In genomic region chr7:73558293-73559169, GRCm38 (mm10) we compare ENCODE assay signal across 8 mouse cellular contexts. TPM values are rescaled to one million over a fixed set of nuclear protein-coding genes. Genes with fewer than 3 reads are reported as not detected.
DNase-seq lines count a peak whose midpoint lies in the region; ATAC-seq and TF ChIP-seq lines count a peak whose summit lies in the region.

No protein-coding gene starts in this region.

- H3K36me3 ChIP-seq in embryonic facial prominence, embryonic 15.5 days, result no peaks in the 10 kb centered on the region
- no peaks in the 10 kb centered on the region for H3K36me3 ChIP-seq in limb, embryonic 14.5 days (ENCODE audit: control insufficient read depth, insufficient read depth, low read length)
- H3K36me3 ChIP-seq in midbrain, postnatal 0 days (ENCODE audit: insufficient read depth, low read length), result no peaks in the 10 kb centered on the region

- H3K4me3 ChIP-seq in bone marrow, adult 2 months (replicated peaks; ENCODE audit: control insufficient read depth, low read depth, low read length), result peak overlapping the region; percentile 75
- peak overlapping the region; percentile 80 for H3K4me3 ChIP-seq in embryonic facial prominence, embryonic 15.5 days (replicated peaks)
- peak overlapping the region; percentile 100 for H3K4me3 ChIP-seq in limb, embryonic 14.5 days (replicated peaks; ENCODE audit: low read length)
- peak overlapping the region; percentile 100 for H3K4me3 ChIP-seq in midbrain, postnatal 0 days (ENCODE audit: low read depth, low read length)

- TF ChIP-seq POLR2A in bone marrow, adult 2 months (IDR thresholded peaks at IDR 0.05; ENCODE audit: borderline replicate concordance, control insufficient read depth, low read depth, low read length), result peak; percentile 100
- peak; percentile 96 for TF ChIP-seq POLR2A in limb, embryonic 14.5 days (IDR thresholded peaks at IDR 0.05; ENCODE audit: borderline replicate concordance, extremely low read depth, insufficient read depth, insufficient read length)

- H3K27me3 ChIP-seq in embryonic facial prominence, embryonic 15.5 days, result no peaks in the 10 kb centered on the region
- H3K27me3 ChIP-seq in limb, embryonic 14.5 days (ENCODE audit: control insufficient read depth, insufficient read depth, low read length), result no peaks in the 10 kb centered on the region
- H3K27me3 ChIP-seq in midbrain, postnatal 0 days (ENCODE audit: insufficient read depth, low read length), result no peaks in the 10 kb centered on the region

- peak; percentile 100 for ATAC-seq in embryonic facial prominence, embryonic 15.5 days (ENCODE audit: insufficient number of reproducible peaks, low FRiP score, low TSS enrichment, low read depth)
- peak; percentile 99 for ATAC-seq in limb, embryonic 14.5 days (ENCODE audit: low FRiP score, low read depth)
- ATAC-seq in midbrain, postnatal 0 days (ENCODE audit: low FRiP score), result peak; percentile 99

- no peaks in the 10 kb centered on the region for H3K9me3 ChIP-seq in embryonic facial prominence, embryonic 15.5 days (replicated peaks)
- H3K9me3 ChIP-seq in limb, embryonic 14.5 days (ENCODE audit: control insufficient read depth, low read length), result no peaks in the 10 kb centered on the region
- H3K9me3 ChIP-seq in midbrain, postnatal 0 days (ENCODE audit: low read length), result no peaks in the 10 kb centered on the region

- TF ChIP-seq CTCF in bone marrow, adult 2 months (IDR thresholded peaks at IDR 0.05; ENCODE audit: control insufficient read depth, insufficient read depth, low read length), result no peak
- TF ChIP-seq CTCF in midbrain, postnatal 0 days (IDR thresholded peaks at IDR 0.05), result no peak

- no peaks in the 10 kb centered on the region; the same call in 1 of the 2 replicates for H3K4me1 ChIP-seq in bone marrow, adult 2 months (ENCODE audit: control insufficient read depth, insufficient read depth, low read length)
- H3K4me1 ChIP-seq in embryonic facial prominence, embryonic 15.5 days, result peaks cover 8% of the 10 kb centered on the region
- H3K4me1 ChIP-seq in limb, embryonic 14.5 days (ENCODE audit: control insufficient read depth, insufficient read depth, low read length), result peaks cover 7% of the 10 kb centered on the region
- H3K4me1 ChIP-seq in midbrain, postnatal 0 days (ENCODE audit: insufficient read depth, low read length), result peaks cover 5% of the 10 kb centered on the region; the same call in 1 of the 2 replicates

- under 1% methylated on average over 59 of the region's 60 CpGs for WGBS in bone marrow, adult 2 months
- whole genome bisulfite sequencing in embryonic facial prominence, embryonic 15.5 days, result under 1% methylated on average over 58 of the region's 60 CpGs
- under 1% methylated on average over 53 of the region's 60 CpGs for WGBS in limb, embryonic 14.5 days
- under 1% methylated on average over 52 of the region's 60 CpGs for WGBS in midbrain, postnatal 0 days

- peak; percentile 100 for DNase-seq in 416B (ENCODE audit: low read depth)
- DNase-seq in heart, adult 8-10 months (ENCODE audit: low spot score), result peak; percentile 100
- DNase-seq in kidney, adult 9 months, result peak; percentile 100
- peak; percentile 100 for DNase-seq in limb, embryonic 14.5 days (ENCODE audit: low spot score)
- DNase-seq in midbrain, postnatal 0 days (ENCODE audit: low spot score), result peak; percentile 100
- DNase-seq in spleen, postnatal 14 days (ENCODE audit: low spot score in 2 of 2), result peak; percentile 98 to 99

- peak overlapping the region; percentile 54 for H3K4me2 ChIP-seq in embryonic facial prominence, embryonic 15.5 days (replicated peaks)
- peak overlapping the region; percentile 58 for H3K4me2 ChIP-seq in limb, embryonic 14.5 days (replicated peaks; ENCODE audit: low read depth, low read length, severe bottlenecking)
- H3K4me2 ChIP-seq in midbrain, postnatal 0 days (ENCODE audit: low read depth, low read length, poor library complexity, severe bottlenecking), result peak overlapping the region; percentile 57

- peak overlapping the region; percentile 100 for H3K27ac ChIP-seq in bone marrow, adult 2 months (ENCODE audit: control insufficient read depth, insufficient read depth, low read depth, low read length, poor library complexity)
- peak overlapping the region; percentile 100 for H3K27ac ChIP-seq in embryonic facial prominence, embryonic 15.5 days (replicated peaks)
- peak overlapping the region; percentile 100 for H3K27ac ChIP-seq in limb, embryonic 14.5 days (replicated peaks; ENCODE audit: low read depth, low read length)
- peak overlapping the region; percentile 100 for H3K27ac ChIP-seq in midbrain, postnatal 0 days (ENCODE audit: low read depth, low read length)

- H3K9ac ChIP-seq in embryonic facial prominence, embryonic 15.5 days, result peak overlapping the region; percentile 100
- peak overlapping the region; percentile 100 for H3K9ac ChIP-seq in limb, embryonic 14.5 days (ENCODE audit: low read depth, low read length, severe bottlenecking)
- H3K9ac ChIP-seq in midbrain, postnatal 0 days (replicated peaks; ENCODE audit: low read length, poor library complexity, severe bottlenecking), result peak overlapping the region; percentile 100

RNA-seq across cellular contexts. Expression of gene Chd2, which starts 16.9 kb away (rescaled TPM):
- 60.1 and 96.4 TPM in 2 replicates for polyA plus RNA-seq in bone marrow, adult 2 months (2011; ENCODE audit: insufficient read depth, insufficient read length, low replicate concordance, missing spikeins)
- 46.7 and 53.0 TPM in 2 replicates for polyA plus RNA-seq in embryonic facial prominence, embryonic 15.5 days (2015; fragmentation: Nextera tagmentation; extraction: Ambion mirVana)
- 10 to 100 TPM; 37.2 to 45.8 (median 39.8) TPM for total RNA-seq in heart, adult 8-10 months (2022)
- 55.6 and 61.7 TPM in 2 replicates for polyA plus RNA-seq in limb, embryonic 14.5 days (2012; rRNA removed)
- polyA plus RNA-seq in limb, embryonic 14.5 days (2014; fragmentation: Nextera tagmentation; extraction: Ambion mirVana), result 56.5 and 65.4 TPM in 2 replicates
- 34.0 and 34.4 TPM in 2 replicates for total RNA-seq in midbrain, postnatal 0 days (2014; rRNA removed)
- polyA plus RNA-seq in midbrain, postnatal 0 days (2015; fragmentation: Nextera tagmentation; extraction: Ambion mirVana), result 33.2 and 43.8 TPM in 2 replicates

Comparison
In these comparisons a context has a peak if more than half of its experiments do, and no peak if none do; other contexts are left out.
1. Peak in every context shown above with its lines: DNase-seq, ATAC-seq, H3K4me3 ChIP-seq and H3K27ac ChIP-seq.